Mouse (Mus musculus) midbrain, embryonic 10.5 days (tissue): Measurements from ENCODE around the gene Spata31d1a. TPM values are rescaled to one million over a fixed set of nuclear protein-coding genes. Genes with fewer than 3 reads are reported as not detected.
"Not testable (repeated sequence)": the region's sequence is repeated elsewhere in the genome, so short reads cannot be mapped to it uniquely, and the experiment has no call there.

Experiments used
- DNase-seq: peaks from one replicate; pipeline ENCODE4 v3.0.0-alpha.2; 2017; ENCODE audit warnings: low spot score
- H3K27ac ChIP-seq: fragments of 300-500 bp; sonication (generic); replicated peaks from 2 replicates; pipeline ENCODE4 v1.5.1; 2016; ENCODE audit warnings: mild to moderate bottlenecking
- H3K27me3 ChIP-seq: fragments of 300-500 bp; sonication (generic); 2 replicates; pipeline ENCODE4 v1.6.1; 2016; ENCODE audit warnings: low read depth, mild to moderate bottlenecking; ENCODE audit not compliant: poor library complexity, severe bottlenecking
- H3K36me3 ChIP-seq: fragments of 300-500 bp; sonication (generic); 2 replicates; pipeline ENCODE4 v1.6.1; 2016; ENCODE audit warnings: mild to moderate bottlenecking, moderate library complexity
- H3K4me1 ChIP-seq: fragments of 300-500 bp; sonication (generic); 2 replicates; pipeline ENCODE4 v1.6.1; 2016
- H3K4me3 ChIP-seq: fragments of 300-500 bp; sonication (generic); 2 replicates; pipeline ENCODE4 v1.5.1; 2016; ENCODE audit warnings: mild to moderate bottlenecking, moderate library complexity
- H3K9me3 ChIP-seq: fragments of 300-500 bp; sonication (generic); replicated peaks from 2 replicates; pipeline ENCODE4 v1.6.1; 2016; ENCODE audit warnings: mild to moderate bottlenecking
- WGBS: fragments of 180-500 bp; shearing (Covaris S2); methylation state at CpG from one replicate; pipeline ENCODE4 v1.1.7; 2016; 5-methylcytosine and 5-hydroxymethylcytosine counted together
- polyA plus RNA-seq: library from polyadenylated mRNA; unstranded; fragments of >200 nt; fragmentation: Nextera tagmentation; extraction: Ambion mirVana; gene quantifications from 2 replicates; pipeline ENCODE4 v1.2.1, GENCODE M21; 2016

Spata31d1a gene
- polyA plus RNA-seq, result 0.02 TPM in 1 of 2 replicates, not detected in the other

DNA sequence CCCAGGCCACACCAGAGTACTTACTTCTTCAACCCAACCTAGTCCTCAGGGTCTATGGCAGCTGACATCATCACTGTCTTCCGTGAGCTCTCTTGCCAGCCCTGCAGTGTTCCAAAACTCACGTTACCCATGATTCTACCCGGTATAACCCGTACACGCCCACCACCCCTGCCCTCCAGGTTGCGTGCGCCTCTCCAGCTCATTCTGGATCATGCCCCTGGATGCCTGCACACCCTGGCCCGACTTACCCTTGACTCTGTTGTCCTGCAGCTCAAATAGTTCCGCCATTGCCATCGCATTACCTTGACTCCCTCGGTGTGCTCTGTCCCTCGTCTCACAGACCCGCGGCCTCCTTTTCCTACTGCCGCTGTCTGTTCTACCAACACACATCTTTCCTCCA lies at the start of gene Spata31d1a:
TSS of gene Spata31d1a (minus strand) at position 101 of the 400 bp plus-strand sequence.
- peaks cover 8% of the 10 kb centered on the region; the same call in 1 of the 2 replicates for H3K27me3 ChIP-seq
- H3K27ac ChIP-seq, result no peak within 1 kb of the TSS
- no peaks in the 10 kb centered on the region for H3K9me3 ChIP-seq
- H3K4me1 ChIP-seq, result peaks cover 4% of the 10 kb centered on the region
- H3K4me3 ChIP-seq, result no peak within 1 kb of the TSS
- WGBS, result 92% methylated on average over 15 of the region's 15 CpGs
- no peak for DNase-seq
- H3K36me3 ChIP-seq, result no peaks in the 10 kb centered on the region

DNA sequence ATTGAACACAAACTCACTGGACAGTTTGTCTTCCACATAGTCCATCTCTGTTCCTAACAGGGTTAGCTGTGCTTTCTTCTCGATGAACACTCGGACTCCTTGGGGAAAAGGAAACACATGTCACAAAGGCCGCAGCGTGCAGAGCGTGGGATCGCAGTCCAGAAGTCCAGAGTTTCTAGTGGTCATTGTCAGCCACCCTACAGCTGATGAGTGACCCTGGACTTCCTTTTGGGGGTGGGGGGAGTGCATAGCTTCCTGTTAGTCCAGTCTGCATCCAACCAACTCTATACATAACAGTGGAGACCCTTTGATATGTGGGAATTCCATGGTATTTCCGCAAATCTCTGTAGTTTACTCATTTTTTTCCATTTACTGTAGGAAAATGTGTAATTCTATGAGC lies 46.8 kb upstream of the Spata31d1a start:
- Histone ChIP-seq H3K36me3 (peaks cover 81% of the 10 kb centered on the region), H3K27ac (no peak overlapping the region), H3K9me3 (no peaks in the 10 kb centered on the region), H3K4me3 (no peak overlapping the region), H3K4me1 (no peaks in the 10 kb centered on the region), H3K27me3 (no peaks in the 10 kb centered on the region)
- DNase-seq, result no peak
- WGBS, result 94% methylated on average over 7 of the region's 7 CpGs

DNA sequence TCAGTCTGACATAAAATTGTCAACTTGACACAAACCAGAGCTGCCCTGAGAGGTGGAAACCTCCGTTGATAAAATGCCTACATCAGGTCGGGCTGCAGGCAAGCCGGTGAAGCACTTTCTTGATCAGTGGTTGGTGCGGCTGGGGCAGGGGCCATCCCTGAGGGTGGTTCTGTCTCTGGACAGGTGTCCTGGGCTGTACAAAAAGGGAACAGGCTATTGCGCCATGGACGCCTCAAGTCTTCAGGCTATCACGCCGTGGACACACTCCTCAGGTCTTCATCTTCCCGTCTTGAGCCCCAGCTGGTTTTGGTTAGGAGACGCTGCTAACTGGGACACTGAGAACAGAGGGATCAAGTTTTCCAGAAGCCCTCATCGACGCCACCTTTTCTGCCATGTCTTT lies 40.2 kb upstream of the Spata31d1a start:
- 87% methylated on average over 12 of the region's 12 CpGs for WGBS
- DNase-seq, result no peak
- H3K4me1 ChIP-seq, result no peaks in the 10 kb centered on the region

DNA sequence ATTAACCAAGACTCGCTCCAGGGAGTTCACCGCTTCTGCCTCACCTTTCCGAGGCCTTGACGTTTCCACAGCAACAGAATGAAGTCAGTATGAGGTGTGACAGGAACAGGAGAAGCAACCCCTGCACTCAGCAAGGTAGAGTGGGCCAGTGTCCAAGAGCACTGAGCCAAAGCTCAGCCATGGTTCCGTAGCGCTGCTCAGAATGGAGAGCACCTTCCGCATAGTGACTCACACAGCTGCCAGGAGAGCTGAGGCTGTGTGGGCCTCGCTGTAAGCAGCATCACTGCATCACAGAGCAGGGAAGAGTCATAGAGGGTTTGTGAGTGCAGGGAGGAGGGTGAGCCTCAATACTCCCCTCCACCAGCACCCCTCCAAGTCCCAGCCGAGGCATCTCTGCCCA lies 36.6 kb upstream of the Spata31d1a start, which contains the start of gene 1700014D04Rik:
TSS of gene 1700014D04Rik (minus strand) at position 42 of the 400 bp plus-strand sequence.
- Histone ChIP-seq H3K27me3 (no peaks in the 10 kb centered on the region), H3K36me3 (no peaks in the 10 kb centered on the region), H3K4me1 (no peaks in the 10 kb centered on the region), H3K27ac (no peak within 1 kb of the TSS), H3K4me3 (no peak within 1 kb of the TSS), H3K9me3 (no peaks in the 10 kb centered on the region)
- DNase-seq, result no peak
- 81% methylated on average over 9 of the region's 9 CpGs for WGBS

More for the DNA sequence above, 40.2 kb upstream of the Spata31d1a start:
- no peaks in the 10 kb centered on the region for H3K27me3 ChIP-seq
- no peaks in the 10 kb centered on the region for H3K9me3 ChIP-seq
- H3K27ac ChIP-seq, result no peak overlapping the region
- no peak overlapping the region for H3K4me3 ChIP-seq
- H3K36me3 ChIP-seq, result peaks cover 21% of the 10 kb centered on the region

DNA sequence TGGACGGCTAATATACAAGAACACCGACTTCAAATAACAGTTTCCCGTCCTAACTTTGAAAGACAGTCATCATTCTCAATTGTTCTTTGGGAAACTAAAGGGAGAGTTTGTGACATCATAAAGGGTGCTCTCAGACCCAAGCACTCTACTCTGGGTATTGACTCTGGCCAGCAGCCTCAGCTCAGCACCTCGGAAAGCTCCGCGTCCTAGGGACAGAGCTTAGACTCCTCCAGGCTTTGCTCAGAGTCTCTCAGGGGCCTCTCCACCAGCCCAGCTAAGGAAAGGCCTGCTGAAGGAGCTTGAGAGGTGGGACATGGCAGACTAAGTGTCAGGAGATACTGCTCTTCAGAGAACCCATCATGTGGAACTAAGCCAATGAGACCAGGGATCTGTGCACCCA lies 36.0 kb upstream of the Spata31d1a start:
- Histone ChIP-seq H3K9me3 (no peaks in the 10 kb centered on the region), H3K4me1 (no peaks in the 10 kb centered on the region), H3K36me3 (no peaks in the 10 kb centered on the region), H3K4me3 (no peak overlapping the region), H3K27ac (no peak overlapping the region), H3K27me3 (no peaks in the 10 kb centered on the region)
- 70% methylated on average over 6 of the region's 6 CpGs for WGBS
- DNase-seq, result no peak

DNA sequence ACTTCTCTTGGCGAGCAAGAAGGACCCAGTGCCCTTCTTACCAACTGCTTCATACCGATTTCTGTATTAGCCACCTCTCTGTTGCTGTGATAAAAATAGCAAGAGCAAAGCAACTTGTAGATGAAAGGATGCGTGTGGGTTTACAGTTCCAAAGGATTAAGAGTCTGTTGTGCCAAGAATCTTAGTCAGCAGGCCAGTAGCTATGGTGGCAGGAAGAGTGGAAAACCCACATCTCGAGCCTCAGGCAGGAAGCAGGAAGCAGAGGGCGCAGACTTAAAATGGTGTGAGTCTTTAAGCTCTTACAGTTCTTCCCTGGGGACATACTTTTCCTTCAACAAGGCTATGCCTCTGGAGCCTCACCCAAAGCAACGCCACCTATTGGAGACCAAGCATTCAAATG lies 35.3 kb upstream of the Spata31d1a start:
- WGBS, result 88% methylated on average over 6 of the region's 6 CpGs

DNA sequence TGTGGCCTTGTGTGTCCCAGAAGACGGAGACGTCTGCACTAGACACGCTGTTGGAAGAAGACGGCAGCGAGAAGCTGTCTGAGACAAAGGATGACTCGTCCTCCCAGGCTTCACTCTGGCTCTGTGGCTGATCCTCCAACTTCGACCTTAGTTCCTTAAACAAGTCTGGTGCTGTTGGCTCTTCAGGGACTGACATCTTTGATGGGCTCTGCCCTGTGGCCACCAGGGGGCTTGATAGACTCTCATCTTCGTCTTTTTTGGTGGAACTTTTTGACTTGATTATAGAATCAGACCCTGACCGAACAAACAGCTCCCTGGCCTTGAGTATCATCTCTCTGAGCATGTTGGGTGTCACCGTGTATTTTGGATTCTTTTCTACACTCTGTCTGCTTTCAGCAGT lies 31.6 kb upstream of the Spata31d1a start:
- WGBS, result 88% methylated on average over 10 of the region's 10 CpGs
- Histone ChIP-seq H3K4me3 (no peak overlapping the region), H3K4me1 (no peaks in the 10 kb centered on the region), H3K27ac (no peak overlapping the region), H3K9me3 (no peaks in the 10 kb centered on the region), H3K36me3 (no peaks in the 10 kb centered on the region), H3K27me3 (no peaks in the 10 kb centered on the region)
- DNase-seq, result no peak

More for the DNA sequence above, 35.3 kb upstream of the Spata31d1a start:
- H3K4me3 ChIP-seq, result no peak overlapping the region
- no peaks in the 10 kb centered on the region for H3K27me3 ChIP-seq
- no peaks in the 10 kb centered on the region for H3K9me3 ChIP-seq
- no peaks in the 10 kb centered on the region for H3K36me3 ChIP-seq
- DNase-seq, result no peak
- H3K27ac ChIP-seq, result no peak overlapping the region
- H3K4me1 ChIP-seq, result no peaks in the 10 kb centered on the region

DNA sequence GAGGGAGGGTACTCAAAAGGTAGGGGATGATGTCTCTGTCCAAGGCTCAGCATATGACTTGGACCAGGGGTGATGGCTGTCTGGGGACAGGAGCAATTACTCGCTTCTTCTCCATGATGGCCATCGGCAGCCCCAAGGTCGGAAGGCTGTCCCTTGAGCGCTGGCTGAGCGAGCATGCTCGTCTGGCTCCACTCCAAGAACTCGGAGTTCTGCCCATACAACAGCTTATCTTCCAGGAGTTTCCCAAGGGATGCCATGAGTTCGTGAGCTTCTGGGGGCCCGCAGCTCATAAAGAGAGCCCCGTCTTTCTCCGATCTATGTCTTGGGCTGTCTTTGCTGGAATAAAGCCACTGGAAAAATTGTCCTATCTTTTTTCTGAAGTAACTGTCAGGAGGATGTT lies 31.0 kb upstream of the Spata31d1a start:
- no peaks in the 10 kb centered on the region for H3K4me1 ChIP-seq
- H3K36me3 ChIP-seq, result no peaks in the 10 kb centered on the region
- no peak overlapping the region for H3K27ac ChIP-seq
- no peaks in the 10 kb centered on the region for H3K27me3 ChIP-seq
- WGBS, result 94% methylated on average over 11 of the region's 11 CpGs
- H3K9me3 ChIP-seq, result no peaks in the 10 kb centered on the region
- DNase-seq, result no peak
- no peak overlapping the region for H3K4me3 ChIP-seq

DNA sequence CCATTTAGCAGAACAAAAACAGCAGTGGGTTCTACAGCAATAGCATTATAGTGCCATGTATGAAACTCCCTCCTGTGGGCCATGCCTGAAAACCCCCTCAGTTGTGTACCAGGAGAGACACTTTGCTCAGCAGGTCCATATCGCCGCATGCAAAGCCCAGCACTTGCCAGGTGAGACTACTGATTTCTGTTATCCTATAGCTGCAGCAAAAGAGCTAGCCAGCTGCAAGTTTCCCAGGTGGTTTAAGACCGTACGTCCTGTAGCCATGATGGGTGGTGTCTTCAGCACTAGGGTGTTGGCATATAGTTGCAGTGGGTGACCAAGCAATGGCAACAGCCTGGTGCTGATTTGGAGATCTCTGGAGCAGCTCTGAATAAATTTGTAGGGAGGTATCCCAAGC lies 29.3 kb upstream of the Spata31d1a start:
- H3K36me3 ChIP-seq, result no peaks in the 10 kb centered on the region
- no peaks in the 10 kb centered on the region for H3K9me3 ChIP-seq
- H3K27ac ChIP-seq, result no peak overlapping the region
- whole genome bisulfite sequencing, result 93% methylated on average over 4 of the region's 4 CpGs
- DNase-seq, result no peak
- H3K4me1 ChIP-seq, result peaks cover 3% of the 10 kb centered on the region; the same call in 1 of the 2 replicates
- no peaks in the 10 kb centered on the region for H3K27me3 ChIP-seq
- no peak overlapping the region for H3K4me3 ChIP-seq

DNA sequence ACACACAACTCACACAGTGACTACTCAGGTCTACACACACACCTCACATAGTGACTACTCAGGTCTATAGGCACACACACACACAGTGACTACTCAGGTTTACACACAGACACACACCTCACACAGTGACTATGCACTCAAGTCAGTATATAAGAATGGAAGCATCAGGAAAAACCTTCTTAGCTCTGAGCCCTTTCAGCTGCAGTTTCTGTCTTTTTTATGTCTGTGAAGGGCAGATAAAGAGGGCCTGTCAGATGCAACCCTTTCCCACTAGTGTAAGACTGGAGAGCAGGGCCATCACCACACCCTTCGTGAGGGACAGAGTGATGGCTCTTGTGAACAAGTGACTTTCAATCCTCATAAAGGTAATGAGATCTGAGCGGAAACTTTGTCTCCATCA lies 28.3 kb upstream of the Spata31d1a start:
- 85% methylated on average over 2 of the region's 2 CpGs for WGBS
- Histone ChIP-seq H3K27ac (no peak overlapping the region), H3K4me3 (no peak overlapping the region), H3K4me1 (peaks cover 4% of the 10 kb centered on the region; the same call in 1 of the 2 replicates), H3K36me3 (no peaks in the 10 kb centered on the region), H3K27me3 (no peaks in the 10 kb centered on the region), H3K9me3 (no peaks in the 10 kb centered on the region)
- DNase-seq, result no peak

DNA sequence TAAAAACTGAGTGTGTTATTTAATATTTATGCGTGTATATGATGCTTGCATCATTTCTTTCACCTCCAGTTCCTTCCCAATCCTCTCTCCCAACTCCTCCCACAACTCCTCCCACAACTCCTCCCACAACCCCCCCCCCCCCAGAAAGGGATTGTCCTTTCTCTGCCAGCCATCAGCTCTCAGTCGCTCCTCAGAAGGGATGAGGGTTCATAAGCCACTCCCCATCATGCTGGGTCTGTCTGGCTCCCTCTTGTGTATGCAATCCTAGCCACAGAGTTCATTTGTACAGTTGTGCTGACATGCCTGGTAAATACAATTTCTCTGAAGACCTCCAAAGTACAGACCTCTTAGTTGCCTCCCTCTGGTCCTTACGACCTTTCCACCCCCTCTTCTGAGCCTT lies 25.1 kb upstream of the Spata31d1a start:
- no peak overlapping the region for H3K4me3 ChIP-seq
- peak; percentile 35 for DNase-seq
- H3K36me3 ChIP-seq, result no peaks in the 10 kb centered on the region
- H3K4me1 ChIP-seq, result peaks cover 4% of the 10 kb centered on the region; the same call in 1 of the 2 replicates
- WGBS, result 26% methylated on average over 3 of the region's 3 CpGs
- H3K27ac ChIP-seq, result no peak overlapping the region
- no peaks in the 10 kb centered on the region for H3K9me3 ChIP-seq
- H3K27me3 ChIP-seq, result no peaks in the 10 kb centered on the region

DNA sequence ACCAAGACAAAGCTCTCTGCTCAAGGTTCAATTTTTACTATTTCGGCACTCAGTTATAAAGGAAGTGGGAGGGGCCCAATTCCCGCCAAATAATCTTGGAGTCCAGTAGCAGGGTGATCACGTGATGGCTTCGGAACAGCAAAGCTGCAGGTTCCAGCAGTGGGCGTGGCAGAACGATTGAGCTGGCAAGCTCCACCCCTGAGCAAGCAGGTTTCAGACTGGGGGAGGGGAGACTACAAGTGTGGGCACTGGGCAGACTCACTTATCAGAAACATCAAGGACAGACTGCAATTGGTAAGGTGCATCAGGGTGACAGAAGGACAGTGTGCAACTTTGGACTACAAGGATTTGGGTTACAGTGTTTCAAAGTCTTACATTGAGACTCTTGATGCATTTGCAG lies 24.2 kb upstream of the Spata31d1a start:
- H3K9me3 ChIP-seq, H3K27ac ChIP-seq, H3K4me3 ChIP-seq, H3K27me3 ChIP-seq, H3K4me1 ChIP-seq, H3K36me3 ChIP-seq, DNase-seq: not testable (repeated sequence)
- 43% methylated on average over 6 of the region's 6 CpGs for WGBS

DNA sequence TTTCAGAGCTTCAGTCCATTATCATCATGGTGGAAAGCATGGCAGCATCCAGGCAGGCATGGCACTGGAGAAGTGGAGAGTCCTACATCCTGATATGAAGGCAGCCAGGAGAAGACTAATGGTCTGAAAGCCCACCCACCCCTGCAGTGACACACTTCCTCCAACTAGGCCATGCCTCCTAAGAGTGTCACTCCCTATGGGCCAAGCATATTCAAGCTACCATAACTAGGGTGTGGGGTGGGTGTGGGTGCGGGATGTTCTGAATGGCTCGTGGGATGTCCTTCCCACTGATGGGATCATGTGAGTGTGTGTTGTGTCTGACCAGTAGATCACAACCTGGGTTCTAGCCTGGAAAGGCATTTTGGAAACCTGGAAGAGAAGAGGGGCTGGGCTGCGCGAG lies 23.8 kb upstream of the Spata31d1a start:
- no peak for DNase-seq
- WGBS, result 77% methylated on average over 4 of the region's 4 CpGs
- Histone ChIP-seq H3K27ac (no peak overlapping the region), H3K27me3 (0 out of 2 replicates have a peak, but pooled peaks cover 6% of the 10 kb centered on the region), H3K4me1 (peaks cover 4% of the 10 kb centered on the region; the same call in 1 of the 2 replicates), H3K36me3 (no peaks in the 10 kb centered on the region), H3K4me3 (no peak overlapping the region), H3K9me3 (no peaks in the 10 kb centered on the region)

DNA sequence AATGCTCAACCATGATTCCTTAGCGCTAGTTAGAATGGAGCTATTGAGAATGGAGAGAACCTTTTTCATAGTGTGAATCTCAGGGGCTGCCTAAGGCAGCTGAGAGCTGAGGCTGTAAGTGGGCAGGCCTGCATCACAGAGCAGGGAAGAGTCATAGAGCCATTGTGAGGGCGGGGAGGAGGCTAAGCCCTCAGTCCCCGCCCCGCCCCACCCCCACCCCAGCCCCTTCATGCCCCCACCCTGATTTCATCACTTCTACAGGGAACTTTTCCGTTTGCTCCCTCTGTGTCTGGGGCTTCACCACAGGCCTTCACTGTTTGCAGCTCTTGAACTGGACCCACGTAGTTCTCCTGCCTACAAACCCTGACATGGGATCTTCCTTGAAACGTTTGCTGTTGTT lies 21.5 kb upstream of the Spata31d1a start, which contains the start of gene Spata31d1d:
TSS of gene Spata31d1d (minus strand) at position 101 of the 400 bp plus-strand sequence.
- peaks cover 23% of the 10 kb centered on the region for H3K27me3 ChIP-seq
- no peak within 1 kb of the TSS for H3K27ac ChIP-seq
- H3K9me3 ChIP-seq, result no peaks in the 10 kb centered on the region
- no peak within 1 kb of the TSS for H3K4me3 ChIP-seq
- peaks cover 15% of the 10 kb centered on the region for H3K4me1 ChIP-seq
- 38% methylated on average over 7 of the region's 7 CpGs for WGBS
- DNase-seq, result no peak
- H3K36me3 ChIP-seq, result no peaks in the 10 kb centered on the region
